Mouse (Mus musculus): ENCODE results near the gene Fbxw8. TPM values are rescaled to one million over a fixed set of nuclear protein-coding genes. Genes with fewer than 3 reads are reported as not detected.

The Fbxw8 gene
- total RNA-seq, 2 experiments from 2014 or later = 34.7 to 36.6 TPM

DNA sequence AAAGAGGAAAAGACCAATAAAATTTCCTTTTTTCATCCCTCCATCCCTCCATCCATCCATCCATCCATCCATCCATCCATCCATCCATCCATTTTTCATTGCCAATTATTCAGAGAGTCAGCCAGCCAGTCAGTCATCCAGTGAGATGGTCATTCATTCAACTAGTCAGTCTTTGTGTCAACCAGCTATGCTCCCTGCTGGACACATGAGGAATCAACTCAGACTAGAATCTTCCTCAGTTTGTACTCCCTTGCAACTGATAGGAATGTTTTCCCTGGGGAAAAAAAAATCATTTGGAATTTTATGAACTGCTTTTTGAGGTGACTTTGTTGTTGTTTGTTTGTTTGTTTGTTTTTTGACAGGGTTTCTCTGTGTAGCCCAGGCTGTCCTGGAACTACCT lies 10.2 kb upstream of the Fbxw8 start:
- intact Hi-C loops (cut with DNase I) = no loop called here

DNA sequence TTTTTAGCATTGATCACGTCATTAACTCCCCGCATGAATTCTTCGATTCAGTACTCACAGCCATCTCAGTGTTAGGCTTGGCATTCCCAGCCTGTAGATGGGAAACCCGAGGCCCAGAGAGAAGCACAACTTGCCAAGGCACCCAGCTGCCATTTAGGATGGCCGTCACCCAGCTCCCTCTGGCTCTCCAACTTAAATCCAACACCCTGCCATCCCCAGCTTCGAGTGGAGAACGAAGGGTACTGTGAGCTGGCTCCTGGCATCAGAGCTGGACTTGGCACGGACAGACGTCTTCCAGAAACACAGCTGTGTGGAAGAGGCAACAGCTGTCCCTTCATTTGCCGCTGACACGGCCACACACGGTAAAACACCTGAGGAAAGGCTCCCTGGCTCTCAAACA lies 9.3 kb upstream of the Fbxw8 start, which contains the start of gene Hrk:
Gene Hrk, plus strand, starts transcription at position 68 of the 400 bp plus-strand sequence.
- intact Hi-C loops (cut with DNase I) = no loop called here
- DNase-seq (ENCODE audit: low spot score in 2 of 2) = peak in 1 of 2 experiments; percentile 33

More for the DNA sequence above, 10.2 kb upstream of the Fbxw8 start:
- DNase-seq (ENCODE audit: low spot score in 2 of 2) = no peak

DNA sequence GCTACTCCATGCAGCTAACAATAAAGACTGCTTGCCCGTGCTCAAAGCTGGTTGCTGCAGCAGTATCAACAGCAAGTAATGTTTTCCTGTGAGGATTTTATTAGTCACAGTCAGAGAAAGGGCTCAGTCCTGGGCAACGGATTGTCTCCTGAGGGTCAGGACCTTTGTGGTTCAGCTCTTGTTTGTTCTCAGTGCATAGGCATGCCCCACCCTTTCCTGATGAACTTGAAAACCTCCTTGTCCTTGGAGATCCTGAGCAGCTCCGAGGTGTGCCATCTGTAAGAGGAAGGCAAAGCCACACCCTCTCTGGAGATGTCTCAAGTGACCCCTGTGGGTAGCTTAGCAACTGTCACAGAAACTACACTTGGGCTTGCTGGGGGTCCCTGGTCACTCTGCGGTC lies 5.4 kb upstream of the Fbxw8 start:
- no peak for DNase-seq (ENCODE audit: low spot score in 2 of 2)

DNA sequence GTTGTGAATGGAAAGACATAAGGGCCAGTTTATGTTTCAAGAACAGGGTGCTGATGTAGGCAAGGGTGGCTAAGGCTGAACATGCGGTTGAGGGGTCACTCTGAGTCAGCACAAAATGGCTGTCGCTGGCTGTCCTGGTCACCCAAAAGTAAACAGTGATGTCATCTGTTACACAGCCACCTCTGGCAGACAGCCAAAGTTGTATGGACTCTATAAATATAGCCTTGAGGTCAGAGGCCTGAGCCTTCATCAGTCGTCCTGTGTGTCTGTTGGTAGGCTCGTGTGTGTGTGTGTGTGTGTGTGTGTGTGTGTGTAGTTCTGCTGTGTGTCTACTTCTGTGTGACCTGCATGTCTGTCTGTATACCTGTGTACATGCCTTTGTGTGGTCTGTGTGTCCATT lies 1.7 kb upstream of the Fbxw8 start:
- no peak for DNase-seq (ENCODE audit: low spot score in 2 of 2)
- intact Hi-C loops (cut with DNase I) = no loop called here

More for the DNA sequence above, 5.4 kb upstream of the Fbxw8 start:
- intact Hi-C loops (cut with DNase I) = no loop called here

DNA sequence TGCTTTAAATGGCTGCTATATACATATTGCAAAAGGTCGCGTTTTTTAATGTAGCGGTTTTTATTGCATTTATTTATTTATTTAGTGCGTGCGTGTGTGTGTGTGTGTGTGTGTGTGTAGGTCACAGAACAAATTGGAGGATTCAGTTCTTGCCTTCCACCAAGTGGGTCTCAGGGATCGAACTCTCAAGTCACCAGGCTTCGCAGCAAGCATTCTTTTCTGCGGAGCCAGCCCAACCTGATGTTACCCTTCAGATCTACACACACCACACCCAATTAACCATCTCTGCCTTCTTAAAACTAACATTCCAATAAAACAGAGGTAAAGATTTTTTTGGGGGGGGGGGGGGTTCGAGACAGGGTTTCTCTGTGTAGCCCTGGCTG lies 292 bp upstream of the Fbxw8 start:
- intact Hi-C loops (cut with DNase I) = no loop called here

DNA sequence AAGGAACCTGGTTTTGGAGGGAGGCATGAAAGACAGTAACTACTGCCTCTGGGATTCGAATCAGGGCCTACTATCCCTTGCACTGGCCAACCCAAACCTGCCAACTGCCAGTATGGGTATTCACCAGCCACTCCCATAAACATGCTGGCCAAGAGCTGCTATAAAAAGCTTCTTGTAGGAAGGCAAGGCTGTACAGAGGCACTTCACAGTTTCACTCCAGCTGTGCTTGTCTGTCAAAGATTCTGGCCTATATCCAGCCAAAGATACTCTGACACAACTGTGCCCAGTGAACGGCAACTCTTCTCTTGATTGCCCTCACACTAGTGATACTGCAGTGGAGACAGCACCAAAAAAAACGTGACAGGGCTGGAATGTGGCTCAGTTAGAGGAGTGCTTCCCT lies 5.6 kb downstream of the Fbxw8 start:
- DNase-seq (ENCODE audit: low spot score in 2 of 2) = no peak
- intact Hi-C loops (cut with DNase I) = no loop called here

More for the DNA sequence above, 292 bp upstream of the Fbxw8 start:
- DNase-seq (ENCODE audit: low spot score in 2 of 2) = no peak

DNA sequence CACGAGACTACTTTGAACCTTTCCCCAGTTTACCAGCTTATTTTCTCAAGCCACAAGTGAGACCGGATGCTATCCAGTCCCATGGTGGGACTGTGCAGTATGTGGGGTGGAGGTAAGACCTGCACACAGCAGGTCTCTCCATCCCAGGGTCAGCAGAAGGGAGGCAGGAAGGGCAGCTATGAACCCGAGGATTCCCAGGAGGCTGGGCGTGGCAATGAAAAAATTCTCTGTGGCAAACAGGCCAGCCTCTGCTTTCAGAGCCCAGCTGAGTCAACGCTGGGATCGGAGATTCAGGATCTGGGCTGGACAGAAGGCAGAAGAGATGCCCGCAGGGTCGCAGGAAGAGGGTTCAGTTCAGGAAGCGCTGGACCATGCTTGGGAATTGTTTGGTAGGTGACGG lies 8.0 kb downstream of the Fbxw8 start:
- intact Hi-C loops (cut with DNase I) = no loop called here
- no peak for DNase-seq (ENCODE audit: low spot score in 2 of 2)

DNA sequence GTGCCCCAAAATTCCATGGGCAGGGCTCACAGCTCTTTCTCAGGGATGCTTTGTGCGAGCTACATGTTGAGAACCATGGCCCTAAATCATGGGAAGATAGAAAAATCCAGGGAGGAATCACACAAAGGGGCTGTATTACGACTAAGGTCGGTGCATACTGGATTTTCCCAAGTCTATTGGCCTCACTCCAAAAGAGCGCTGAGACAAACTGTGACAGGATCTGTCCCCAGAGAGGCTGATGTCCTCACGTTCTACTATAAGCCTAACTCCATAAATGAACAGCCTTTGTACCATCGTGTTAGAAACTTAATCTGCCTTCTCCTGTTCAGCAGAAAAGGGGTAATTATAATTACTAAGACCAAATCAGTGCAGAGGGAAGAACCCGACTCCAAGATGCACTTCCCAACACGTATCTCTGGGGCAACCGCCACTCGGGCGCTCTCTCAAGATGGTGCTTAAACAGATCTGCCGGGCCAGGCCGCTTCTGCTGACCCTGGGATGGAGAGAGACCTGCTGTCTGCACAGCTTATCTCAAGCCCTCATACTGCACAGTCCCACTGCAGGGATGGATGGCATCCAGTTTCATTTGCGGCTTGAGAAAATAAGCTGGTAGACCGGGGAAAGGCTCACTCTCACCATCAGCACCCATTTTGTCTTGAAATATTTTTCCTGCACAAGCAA lies 9.1 kb downstream of the Fbxw8 start:
- intact Hi-C loops (cut with DNase I) = no loop called here

DNA sequence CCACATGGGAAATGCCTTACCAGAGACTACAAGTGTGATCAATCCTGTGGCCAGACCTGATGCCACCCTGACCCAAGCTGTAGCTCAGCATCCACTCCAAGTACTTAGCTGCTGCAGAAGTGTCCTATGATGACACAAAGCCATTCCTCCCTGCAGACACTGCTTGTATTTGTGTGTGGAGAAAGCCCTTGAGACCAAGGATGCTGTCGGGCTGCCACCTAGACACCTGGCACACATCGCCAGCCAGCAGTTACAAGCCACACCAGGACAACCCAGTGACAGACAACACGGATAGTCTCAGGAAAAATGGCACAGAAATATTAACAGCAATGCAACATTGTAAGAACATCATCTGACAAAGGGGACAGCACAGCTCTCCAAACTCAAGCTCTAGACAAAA lies 9.8 kb downstream of the Fbxw8 start:
- no peak for DNase-seq (ENCODE audit: low spot score in 2 of 2)
- intact Hi-C loops (cut with DNase I) = no loop called here

More for the DNA sequence above, 9.1 kb downstream of the Fbxw8 start:
- no peak for DNase-seq (ENCODE audit: low spot score in 2 of 2)

DNA sequence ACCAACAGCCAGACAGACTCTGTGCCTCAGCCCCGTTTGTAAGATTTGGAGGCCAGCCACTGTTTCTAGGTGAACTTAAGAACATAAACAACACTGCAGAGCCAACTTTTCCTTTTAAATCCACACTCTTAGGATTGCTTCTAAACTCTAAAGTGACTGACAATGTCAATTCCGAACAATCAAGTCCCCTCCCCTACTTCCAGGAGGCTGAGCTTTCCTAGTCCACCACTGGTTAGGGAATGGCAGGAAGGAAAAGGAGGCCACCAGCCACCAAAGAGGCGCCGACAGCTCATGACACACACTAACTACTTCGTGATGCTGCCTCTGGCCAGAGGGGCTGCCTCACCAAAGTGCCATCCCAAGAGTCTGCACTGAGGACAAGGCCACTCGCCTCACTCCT lies 10.5 kb downstream of the Fbxw8 start:
- intact Hi-C loops (cut with DNase I) = no loop called here
- no peak for DNase-seq (ENCODE audit: low spot score in 2 of 2)

DNA sequence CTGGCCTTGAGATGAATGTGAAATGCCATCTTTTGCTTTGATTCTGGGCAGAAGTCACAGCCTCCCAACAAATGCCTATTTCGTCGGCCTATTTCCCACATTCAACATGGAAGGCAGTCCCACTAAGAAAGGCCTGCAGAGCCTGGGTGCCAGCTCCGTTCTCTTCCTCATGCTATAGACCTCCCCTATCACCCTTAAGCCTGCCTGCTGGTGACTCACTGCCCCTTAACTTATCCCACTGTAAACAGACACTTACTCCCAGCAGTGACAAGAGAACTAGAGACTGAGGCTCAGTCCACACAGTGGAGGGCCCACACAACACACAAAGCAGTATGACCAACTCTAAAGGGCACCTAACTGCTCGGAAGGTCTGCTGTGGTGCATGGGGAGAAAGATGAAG lies 10.9 kb downstream of the Fbxw8 start:
- DNase-seq (ENCODE audit: low spot score in 2 of 2) = no peak
- intact Hi-C loops (cut with DNase I) = no loop called here

DNA sequence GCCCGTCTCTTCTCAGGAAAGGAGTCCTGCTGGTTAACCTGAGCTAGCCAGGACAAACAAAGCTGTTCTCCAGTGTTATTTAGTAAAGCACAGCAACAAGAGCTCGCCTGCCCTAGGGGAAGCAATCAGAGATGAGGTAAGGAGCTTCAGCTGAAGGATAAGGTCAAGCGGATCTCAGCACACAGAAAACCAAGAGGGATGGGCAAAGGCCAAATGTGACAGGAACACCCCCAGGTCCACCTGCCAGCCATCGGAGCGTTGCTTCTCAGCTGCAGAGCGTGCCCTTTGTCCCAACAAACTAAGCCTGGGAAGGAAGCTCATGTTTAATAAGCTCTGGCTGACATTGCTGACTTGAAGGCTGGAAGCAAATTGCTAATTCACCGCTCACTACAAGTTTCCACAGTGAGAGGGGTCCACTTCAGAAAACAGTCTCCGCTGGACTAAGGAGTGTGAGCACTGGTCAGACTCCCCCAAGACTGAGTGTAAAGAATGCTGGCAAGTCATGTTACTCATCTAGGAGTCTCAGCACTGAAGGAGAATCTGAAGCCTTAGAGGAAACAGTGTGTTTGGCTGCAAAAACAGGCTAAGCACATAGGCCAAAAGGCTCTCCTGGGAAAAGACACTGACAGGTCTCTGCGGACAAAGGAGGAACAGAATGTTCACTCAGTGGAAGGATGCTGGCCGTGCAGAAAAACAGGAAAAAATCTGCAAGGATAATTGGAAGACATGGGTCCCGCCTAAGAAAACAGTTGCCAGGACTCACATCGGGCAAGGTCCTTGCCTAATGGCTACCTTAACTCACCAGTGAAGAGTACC lies 11.8 kb downstream of the Fbxw8 start:
- DNase-seq (ENCODE audit: low spot score in 2 of 2) = no peak
- intact Hi-C loops (cut with DNase I) = no loop called here

DNA sequence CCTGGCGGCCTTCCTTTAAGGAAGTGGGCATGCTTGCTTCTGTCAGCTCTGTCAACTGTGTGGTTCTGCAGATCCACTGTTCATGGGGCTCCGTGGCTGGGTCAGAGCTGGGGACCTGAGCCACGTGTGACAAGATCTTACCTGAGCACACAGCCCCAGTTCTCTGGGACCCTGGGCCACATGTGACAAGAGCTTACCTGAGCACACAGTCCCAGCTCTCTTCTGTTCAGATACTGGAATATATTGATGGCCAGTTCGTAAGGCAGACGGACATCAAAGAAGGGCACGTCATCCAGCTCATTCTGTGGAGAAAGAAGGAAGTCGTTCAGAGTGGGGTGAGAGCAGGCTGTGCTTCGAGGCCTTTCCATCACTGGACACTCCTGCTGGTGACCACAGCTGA lies 12.8 kb downstream of the Fbxw8 start:
- DNase-seq (ENCODE audit: low spot score in 2 of 2) = no peak
- intact Hi-C loops (cut with DNase I) = no loop called here

DNA sequence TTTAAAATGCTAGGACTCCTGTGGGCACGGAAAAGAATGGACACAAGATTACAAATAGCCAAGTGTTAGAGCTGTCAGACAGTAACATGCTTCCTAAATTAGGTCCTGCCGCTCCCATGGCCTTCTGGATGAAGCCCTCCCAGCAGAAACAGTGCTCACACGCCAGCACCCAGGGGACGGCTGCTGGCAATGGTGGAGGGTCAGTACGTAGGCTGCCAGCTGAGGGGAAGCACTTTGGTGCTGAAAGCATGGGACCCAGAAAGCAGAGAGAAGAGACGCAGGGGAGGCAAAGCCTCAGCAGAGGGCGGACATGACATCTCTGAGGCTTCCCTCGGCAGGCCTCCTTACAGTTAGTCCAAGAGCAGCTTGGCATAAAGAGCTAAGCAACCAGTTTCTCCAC lies 15.6 kb downstream of the Fbxw8 start:
- intact Hi-C loops (cut with DNase I) = no loop called here
- no peak for DNase-seq (ENCODE audit: low spot score in 2 of 2)

DNA sequence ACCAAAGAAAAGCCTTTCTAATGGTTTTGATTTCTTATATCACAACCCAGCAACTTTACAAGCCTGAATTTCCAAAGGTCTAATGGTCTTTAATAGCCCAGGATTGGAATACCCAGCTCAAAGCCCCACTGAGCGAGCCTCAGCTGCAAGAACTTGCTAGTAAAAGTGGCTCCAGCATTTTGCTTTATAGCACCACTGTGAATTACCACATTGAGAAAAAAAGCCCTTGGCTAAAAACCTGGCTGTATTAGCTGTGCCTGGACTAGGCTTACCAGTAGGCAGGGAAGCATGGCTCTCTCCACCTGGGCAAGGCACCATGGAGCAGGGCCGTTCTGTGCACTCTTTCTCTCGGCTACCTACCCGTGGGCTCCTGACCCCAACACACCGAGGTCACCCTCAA lies 18.9 kb downstream of the Fbxw8 start:
- intact Hi-C loops (cut with DNase I) = no loop called here
- DNase-seq (ENCODE audit: low spot score in 2 of 2) = no peak

DNA sequence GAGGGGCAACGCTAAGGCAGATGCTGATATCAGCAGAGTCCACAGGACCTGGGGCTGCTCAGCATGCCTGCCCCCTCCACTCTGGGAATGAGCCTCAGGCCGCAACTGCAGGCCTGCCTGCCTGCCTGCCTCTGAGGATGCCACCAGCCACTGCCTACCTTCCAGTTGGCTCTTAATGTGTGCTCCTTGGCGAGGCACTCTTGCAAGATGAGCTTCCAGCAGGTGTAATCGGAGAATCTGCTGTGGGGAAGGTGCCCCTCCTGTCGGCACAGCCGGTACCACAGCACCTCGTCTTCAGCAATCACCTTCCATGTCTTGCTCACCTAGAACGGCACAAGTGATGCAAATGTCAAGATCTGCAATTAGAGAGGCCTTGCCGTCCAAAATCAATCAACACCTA lies 26.6 kb downstream of the Fbxw8 start:
- no peak for DNase-seq (ENCODE audit: low spot score in 2 of 2)
- intact Hi-C loops (cut with DNase I) = no loop called here

DNA sequence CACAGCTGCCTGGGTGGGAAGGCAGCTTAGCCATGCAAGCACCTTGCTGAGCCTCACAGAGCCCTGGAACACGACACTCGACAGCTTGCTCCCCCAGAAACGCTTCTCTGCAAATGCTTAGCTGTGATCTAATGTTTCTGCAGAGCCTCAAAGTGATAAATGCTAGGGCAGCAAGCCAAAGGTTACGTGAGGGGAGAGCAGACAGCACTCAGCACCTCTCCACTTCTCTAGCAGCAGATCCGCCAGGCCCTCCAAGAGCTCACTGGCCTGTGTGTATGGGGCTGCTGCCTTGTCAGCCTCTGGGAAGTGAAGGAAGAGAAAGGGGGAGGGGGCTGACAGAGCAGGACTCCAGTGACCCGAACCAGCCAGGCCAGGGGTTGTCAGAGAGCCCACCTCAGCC lies 27.1 kb downstream of the Fbxw8 start:
- intact Hi-C loops (cut with DNase I) = no loop called here
- DNase-seq (ENCODE audit: low spot score in 2 of 2) = no peak

DNA sequence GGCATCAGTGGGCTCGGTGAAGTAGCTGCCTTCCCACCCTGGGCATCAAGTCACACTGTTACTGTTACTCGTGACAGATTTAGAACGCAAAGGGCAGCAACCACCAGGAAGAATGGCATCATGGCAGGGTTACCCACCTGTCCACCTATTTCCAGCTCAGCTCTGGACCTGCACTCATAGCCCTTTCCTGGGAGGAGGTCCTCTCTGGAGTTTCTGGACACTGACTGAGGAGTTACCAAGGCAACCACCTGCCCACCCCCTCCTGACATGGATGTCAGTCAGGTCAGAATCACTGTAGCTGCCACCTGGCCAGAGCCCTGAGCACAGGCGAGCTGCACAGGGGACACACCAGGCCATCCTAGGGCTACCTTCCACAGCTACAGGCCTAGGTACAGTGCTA lies 28.6 kb downstream of the Fbxw8 start:
- intact Hi-C loops (cut with DNase I) = no loop called here
- no peak for DNase-seq (ENCODE audit: low spot score in 2 of 2)

DNA sequence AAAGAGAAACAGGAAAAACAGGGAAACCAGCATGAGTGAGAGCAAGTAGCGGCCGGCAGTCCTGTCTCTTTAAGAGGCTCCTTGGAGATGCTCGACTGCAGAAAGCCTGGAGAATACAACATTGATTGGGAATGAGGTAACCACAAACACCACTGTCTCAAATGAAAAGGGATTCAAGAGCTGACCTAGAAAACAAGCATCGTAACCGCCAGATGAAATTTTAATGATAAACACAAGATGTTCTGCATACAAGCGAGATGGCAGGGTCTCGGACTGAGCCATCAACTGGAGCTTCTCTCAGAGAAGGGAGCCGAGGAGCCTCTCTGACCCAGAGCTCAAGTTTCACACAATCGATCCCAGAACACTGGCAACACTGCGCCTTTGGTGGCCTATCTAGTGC lies 32.2 kb downstream of the Fbxw8 start:
- intact Hi-C loops (cut with DNase I) = no loop called here
- no peak for DNase-seq (ENCODE audit: low spot score in 2 of 2)

DNA sequence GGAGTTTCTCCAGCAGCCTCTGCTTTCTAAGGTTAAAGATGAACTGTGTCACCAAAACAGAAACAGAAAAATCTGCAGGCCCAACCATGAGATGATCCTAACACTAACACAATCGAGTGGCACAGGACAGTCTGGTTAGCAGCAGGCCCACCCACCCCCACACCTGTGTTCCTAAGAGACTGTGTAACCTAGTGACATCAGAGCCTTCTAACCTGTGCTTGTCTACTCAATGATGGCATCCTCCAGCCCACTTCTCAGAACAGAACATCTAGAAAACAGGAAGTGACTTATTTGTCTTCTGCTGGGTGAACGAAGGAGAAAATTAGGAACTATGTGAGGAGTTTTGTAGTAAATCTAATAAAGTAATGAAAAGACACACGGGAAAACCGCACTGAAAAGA lies 33.3 kb downstream of the Fbxw8 start:
- intact Hi-C loops (cut with DNase I) = no loop called here
- DNase-seq (ENCODE audit: low spot score in 2 of 2) = no peak

DNA sequence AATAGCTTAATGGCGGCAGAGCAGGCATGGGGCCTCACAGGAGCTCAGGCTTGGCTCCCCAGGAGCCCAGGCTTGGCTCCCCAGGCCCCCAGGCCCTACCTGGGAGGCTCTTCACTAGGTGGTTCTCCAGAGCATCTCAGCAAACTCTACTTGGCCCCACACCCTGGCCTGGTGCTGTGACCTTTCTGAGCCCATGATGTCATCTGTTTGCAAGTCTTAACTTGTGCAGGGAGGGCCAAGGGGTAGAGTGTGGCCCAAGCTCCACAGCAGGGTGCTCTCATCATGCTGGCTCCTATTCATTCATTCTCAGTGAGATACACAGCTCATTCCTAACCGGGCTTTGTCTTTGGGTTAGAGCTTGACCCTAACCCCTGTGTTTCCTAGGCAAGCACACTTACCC lies 34.6 kb downstream of the Fbxw8 start:
- DNase-seq (ENCODE audit: low spot score in 2 of 2) = no peak
- intact Hi-C loops (cut with DNase I) = no loop called here

Data from left cerebral cortex, postnatal 14 days (tissue).